Mouse (Mus musculus) intestine, postnatal 0 days (tissue): ENCODE measurements around the gene Sh3bp4. TPM values are rescaled to one million over a fixed set of nuclear protein-coding genes. Genes with fewer than 3 reads are reported as not detected.

Source experiments
- ATAC-seq: fragments of 200-750 bp; cut with Nextera tagmentation; 2 replicates; pipeline ENCODE4 v1.8.0; 2017; ENCODE audit warnings: mild to moderate bottlenecking, moderate TSS enrichment, moderate library complexity
- H3K27ac ChIP-seq: fragments of 300-500 bp; sonication (generic); 2 replicates; pipeline ENCODE4 v1.5.1; 2014; ENCODE audit warnings: mild to moderate bottlenecking, low read depth, low read length, moderate library complexity
- H3K27me3 ChIP-seq: fragments of 300-500 bp; sonication (generic); replicated peaks from 2 replicates; pipeline ENCODE4 v1.6.1; 2014; ENCODE audit warnings: low read length, mixed read lengths; ENCODE audit not compliant: control insufficient read depth, insufficient read depth
- H3K36me3 ChIP-seq: fragments of 300-500 bp; sonication (generic); 2 replicates; pipeline ENCODE4 v1.6.1; 2014; ENCODE audit warnings: mild to moderate bottlenecking, moderate library complexity; ENCODE audit not compliant: control insufficient read depth, insufficient read depth
- H3K4me1 ChIP-seq: fragments of 300-500 bp; sonication (generic); replicated peaks from 2 replicates; pipeline ENCODE4 v1.6.1; 2014; ENCODE audit warnings: antibody characterized with exemption, low read length, mixed read lengths; ENCODE audit not compliant: control insufficient read depth, insufficient read depth
- H3K4me2 ChIP-seq: fragments of 300-500 bp; sonication (generic); replicated peaks from 2 replicates; pipeline ENCODE4 v1.6.1; 2014; ENCODE audit warnings: low read depth, mild to moderate bottlenecking, moderate library complexity
- H3K4me3 ChIP-seq: fragments of 300-500 bp; sonication (generic); 2 replicates; pipeline ENCODE4 v1.5.1; 2014; ENCODE audit warnings: low read depth, low read length
- H3K9ac ChIP-seq: fragments of 300-500 bp; sonication (generic); 2 replicates; pipeline ENCODE4 v1.6.1; 2014; ENCODE audit warnings: mild to moderate bottlenecking, low read depth, low read length
- H3K9me3 ChIP-seq: fragments of 300-500 bp; sonication (generic); 2 replicates; pipeline ENCODE4 v1.6.1; 2016; ENCODE audit warnings: mixed run types; ENCODE audit not compliant: control insufficient read depth
- CTCF ChIP-seq: sonication (generic); IDR thresholded peaks from 2 replicates; pipeline ENCODE4 v1.5.1; 2016; ENCODE audit warnings: low read depth, mild to moderate bottlenecking, control low read depth, antibody characterized with exemption, moderate library complexity
- WGBS: fragments of 180-500 bp; shearing (Covaris S2); extraction: QIAGEN DNeasy Blood & Tissue Kit; methylation state at CpG from one replicate; pipeline ENCODE4 v1.1.7; 2014; 5-methylcytosine and 5-hydroxymethylcytosine counted together
- polyA plus RNA-seq: library from polyadenylated mRNA; unstranded; fragments of >200 nt; fragmentation: Nextera tagmentation; extraction: Ambion mirVana; gene quantifications from 2 replicates; pipeline ENCODE4 v1.2.1, GENCODE M21; 2015

The Sh3bp4 gene
- polyA plus RNA-seq, 1 experiment from 2014 or later: 6.1 TPM

DNA sequence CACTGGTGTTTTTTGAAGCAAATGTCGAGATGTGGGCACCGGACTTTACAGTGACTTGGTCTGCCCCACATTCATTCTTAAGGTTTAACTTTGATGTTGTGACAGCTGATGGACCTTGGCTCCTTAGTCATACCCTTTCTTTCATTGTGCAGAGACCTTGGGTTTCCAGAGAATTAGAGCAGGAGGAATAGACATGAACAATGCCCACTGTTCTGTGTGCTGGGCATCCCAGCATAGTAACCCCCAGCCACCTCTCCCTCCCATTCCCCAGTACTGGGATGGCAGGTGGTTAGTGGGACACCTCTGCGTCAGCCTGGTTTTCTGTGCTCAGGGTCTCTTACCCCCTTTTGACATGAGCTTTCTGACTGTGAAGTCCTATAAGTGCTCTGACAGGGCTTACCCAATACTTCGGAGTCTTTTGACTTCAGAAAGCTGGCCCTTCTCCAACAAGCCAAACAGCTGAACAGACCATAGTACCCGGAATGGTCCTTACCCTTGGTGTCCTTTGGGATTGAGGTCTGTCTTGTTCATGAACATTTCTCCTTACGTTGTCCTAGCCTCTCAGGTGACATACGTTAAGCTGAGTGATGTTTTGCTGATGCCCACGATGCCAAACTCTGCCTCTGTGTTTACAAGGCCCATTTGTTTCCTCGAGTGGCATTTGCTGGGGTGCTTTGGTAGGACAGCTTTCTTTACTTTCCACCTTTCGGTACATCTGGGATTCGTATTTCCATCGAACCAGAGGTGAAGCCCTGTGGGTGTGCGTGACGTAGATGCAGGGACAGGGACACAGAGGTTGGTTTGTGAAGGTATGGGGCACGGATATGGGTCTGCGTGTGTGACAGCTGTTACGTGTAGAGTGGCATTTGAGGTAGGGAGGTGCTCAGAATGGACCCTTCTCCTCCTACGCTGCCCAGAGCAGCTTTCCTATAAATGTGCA is 35.9 kb downstream of the Sh3bp4 start:
- H3K27ac ChIP-seq: no peak overlapping the region
- H3K9me3 ChIP-seq: no peaks in the 10 kb centered on the region
- H3K36me3 ChIP-seq: no peaks in the 10 kb centered on the region
- H3K4me1 ChIP-seq: peaks cover 14% of the 10 kb centered on the region
- no peak overlapping the region for H3K4me3 ChIP-seq
- 86% methylated on average over 18 of the region's 18 CpGs for WGBS
- no peak overlapping the region for H3K9ac ChIP-seq
- H3K4me2 ChIP-seq: no peak overlapping the region
- no peaks in the 10 kb centered on the region for H3K27me3 ChIP-seq
- no peak for TF ChIP-seq CTCF
- no peak for ATAC-seq

GRCm38 (mm10) chr1:89107466-89107865 is 37.3 kb downstream of the Sh3bp4 start:
- Histone ChIP-seq H3K9me3 (no peaks in the 10 kb centered on the region), H3K27ac (no peak overlapping the region), H3K4me3 (no peak overlapping the region), H3K36me3 (no peaks in the 10 kb centered on the region), H3K27me3 (no peaks in the 10 kb centered on the region), H3K4me2 (no peak overlapping the region), H3K4me1 (peaks cover 14% of the 10 kb centered on the region), H3K9ac (no peak overlapping the region)
- TF ChIP-seq CTCF: no peak
- 48% methylated on average over 6 of the region's 6 CpGs for whole genome bisulfite sequencing
- ATAC-seq: no peak

DNA sequence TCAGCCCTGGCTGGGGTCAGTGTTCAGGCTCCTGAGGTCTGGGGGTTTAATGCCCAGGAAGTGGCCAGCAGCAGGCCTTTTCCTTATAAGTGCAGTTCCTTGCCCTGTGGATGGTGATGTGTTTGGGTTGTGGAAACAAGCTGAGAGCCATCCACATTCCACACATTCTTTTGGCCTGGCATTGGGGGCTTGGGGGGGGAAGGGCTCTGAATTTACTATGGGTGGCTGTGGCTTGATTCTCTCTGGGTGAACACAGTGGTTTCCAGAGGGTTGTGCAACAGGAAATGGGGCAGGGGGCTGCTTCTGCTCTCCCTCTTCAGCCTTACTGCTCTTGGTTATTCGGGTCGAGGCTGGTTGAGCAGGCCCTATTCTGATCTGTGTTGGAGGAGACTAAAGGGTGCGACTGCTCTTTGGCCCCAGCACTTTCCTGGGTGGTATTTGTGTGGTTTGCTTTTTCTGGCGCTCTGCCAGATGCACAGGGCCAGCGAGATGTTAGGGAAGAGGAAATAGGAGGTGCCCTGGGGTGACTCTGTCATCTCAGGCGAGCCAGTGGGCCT is 38.2 kb downstream of the Sh3bp4 start:
- no peaks in the 10 kb centered on the region for H3K36me3 ChIP-seq
- H3K27ac ChIP-seq: peak overlapping the region; percentile 47; the same call in 1 of the 2 replicates
- H3K27me3 ChIP-seq: no peaks in the 10 kb centered on the region
- H3K4me2 ChIP-seq: no peak overlapping the region
- H3K4me1 ChIP-seq: peaks cover 14% of the 10 kb centered on the region
- no peak for TF ChIP-seq CTCF
- H3K9me3 ChIP-seq: no peaks in the 10 kb centered on the region
- H3K9ac ChIP-seq: no peak overlapping the region
- 7% methylated on average over 6 of the region's 6 CpGs for WGBS
- peak; percentile 79 for ATAC-seq
- no peak overlapping the region for H3K4me3 ChIP-seq

- no peak overlapping the region; the same call in 1 of the 2 replicates for H3K27ac ChIP-seq
- peaks cover 14% of the 10 kb centered on the region for H3K4me1 ChIP-seq
These were observed 39.6 kb downstream of the Sh3bp4 start for GRCm38 (mm10) chr1:89109767-89110166.

GRCm38 (mm10) chr1:89110767-89111534 is 40.7 kb downstream of the Sh3bp4 start:
- Histone ChIP-seq H3K27ac (no peak overlapping the region), H3K27me3 (no peaks in the 10 kb centered on the region), H3K4me1 (peaks cover 14% of the 10 kb centered on the region), H3K9me3 (no peaks in the 10 kb centered on the region), H3K9ac (no peak overlapping the region), H3K4me3 (no peak overlapping the region), H3K36me3 (no peaks in the 10 kb centered on the region), H3K4me2 (no peak overlapping the region)
- ATAC-seq: no peak
- 67% methylated on average over 6 of the region's 6 CpGs for whole genome bisulfite sequencing
- no peak for TF ChIP-seq CTCF

More at GRCm38 (mm10) chr1:89109767-89110166, 39.6 kb downstream of the Sh3bp4 start:
- no peaks in the 10 kb centered on the region for H3K36me3 ChIP-seq
- no peaks in the 10 kb centered on the region for H3K27me3 ChIP-seq
- no peak overlapping the region for H3K9ac ChIP-seq
- no peak overlapping the region for H3K4me2 ChIP-seq
- 57% methylated on average over 7 of the region's 7 CpGs for WGBS
- no peak for TF ChIP-seq CTCF
- ATAC-seq: no peak
- H3K4me3 ChIP-seq: no peak overlapping the region
- H3K9me3 ChIP-seq: no peaks in the 10 kb centered on the region

DNA sequence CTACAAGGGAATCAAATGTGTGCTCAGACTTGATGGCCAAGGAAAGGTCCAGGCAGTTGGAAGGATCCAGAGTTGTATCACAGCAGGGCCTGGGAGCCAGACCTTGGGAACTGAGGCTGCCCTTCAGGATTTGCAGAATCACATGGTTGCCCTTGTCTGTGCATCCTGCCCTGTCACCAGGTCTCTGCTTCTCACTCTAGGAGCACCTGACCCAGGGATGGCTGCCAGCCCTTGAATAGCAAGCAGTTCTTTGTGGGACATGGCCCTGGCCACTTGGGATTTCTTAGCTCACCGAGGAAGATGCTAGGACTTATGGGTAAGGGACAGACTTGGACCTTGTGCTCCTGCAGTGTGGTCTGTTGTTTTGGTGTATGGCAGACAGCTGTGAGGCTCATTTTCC is 42.3 kb downstream of the Sh3bp4 start:
- ATAC-seq: no peak
- H3K4me2 ChIP-seq: no peak overlapping the region
- no peaks in the 10 kb centered on the region for H3K9me3 ChIP-seq
- WGBS: 100% methylated on average over 1 of the region's 1 CpGs
- H3K4me1 ChIP-seq: peaks cover 13% of the 10 kb centered on the region
- no peaks in the 10 kb centered on the region for H3K27me3 ChIP-seq
- no peaks in the 10 kb centered on the region for H3K36me3 ChIP-seq
- no peak overlapping the region for H3K4me3 ChIP-seq
- H3K27ac ChIP-seq: no peak overlapping the region
- H3K9ac ChIP-seq: no peak overlapping the region
- TF ChIP-seq CTCF: no peak
